Mouse (Mus musculus): ENCODE measurements around the gene Usp36. TPM values are rescaled to one million over a fixed set of nuclear protein-coding genes. Genes with fewer than 3 reads are reported as not detected.

Gene Usp36
- polyA plus RNA-seq, 1 experiment from 2014 or later, result 20.2 TPM

DNA sequence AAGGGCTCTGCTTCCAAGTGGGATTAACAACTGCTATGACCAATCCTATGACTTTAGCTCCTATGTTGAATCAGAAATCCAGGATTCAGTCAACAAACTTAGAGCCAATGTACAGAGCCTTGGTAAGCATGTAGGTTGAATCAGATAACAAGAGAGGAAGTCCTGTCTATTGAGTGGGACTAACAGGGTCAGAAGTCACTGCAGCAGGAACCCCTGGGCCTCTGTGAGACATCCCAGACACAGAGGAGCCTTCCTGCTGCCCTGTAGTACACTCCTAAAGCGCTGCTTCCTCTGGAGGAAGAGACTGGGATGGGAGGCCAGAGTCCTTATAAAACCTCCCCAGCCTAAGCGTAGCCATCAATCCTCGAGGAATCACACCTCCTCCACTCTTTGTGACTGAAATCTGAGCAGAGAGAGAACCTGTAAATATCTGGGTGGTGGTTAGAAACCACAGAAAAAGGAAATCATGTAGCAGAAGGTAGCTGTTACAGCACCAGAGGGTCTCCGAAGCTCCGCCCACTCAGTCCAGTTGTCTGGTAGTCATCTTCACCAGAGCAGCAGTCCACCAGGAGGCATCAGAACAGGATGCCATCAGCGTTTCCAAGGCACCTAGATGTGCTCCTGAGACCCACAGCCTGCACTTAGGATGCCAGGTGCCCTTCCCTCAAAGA is 53.4 kb downstream of the Usp36 start:
- Histone ChIP-seq H3K4me1 (replicated peaks; ENCODE audit: control insufficient read depth, insufficient read depth, low read length) (0 out of 2 replicates have a peak, but pooled peaks cover 5% of the 10 kb centered on the region), H3K27ac (ENCODE audit: low read length) (no peak overlapping the region), H3K27me3 (replicated peaks; ENCODE audit: control insufficient read depth, insufficient read depth, low read length) (no peaks in the 10 kb centered on the region), H3K4me3 (replicated peaks; ENCODE audit: low read length) (no peak overlapping the region), H3K9me3 (ENCODE audit: control insufficient read depth, low read length) (no peaks in the 10 kb centered on the region), H3K9ac (replicated peaks; ENCODE audit: low read depth, low read length) (no peak overlapping the region), H3K36me3 (ENCODE audit: control insufficient read depth, insufficient read depth) (no peaks in the 10 kb centered on the region), H3K4me2 (ENCODE audit: low read length) (no peak overlapping the region)
- ATAC-seq, result no peak
- 73% methylated on average over 6 of the region's 6 CpGs for WGBS

DNA sequence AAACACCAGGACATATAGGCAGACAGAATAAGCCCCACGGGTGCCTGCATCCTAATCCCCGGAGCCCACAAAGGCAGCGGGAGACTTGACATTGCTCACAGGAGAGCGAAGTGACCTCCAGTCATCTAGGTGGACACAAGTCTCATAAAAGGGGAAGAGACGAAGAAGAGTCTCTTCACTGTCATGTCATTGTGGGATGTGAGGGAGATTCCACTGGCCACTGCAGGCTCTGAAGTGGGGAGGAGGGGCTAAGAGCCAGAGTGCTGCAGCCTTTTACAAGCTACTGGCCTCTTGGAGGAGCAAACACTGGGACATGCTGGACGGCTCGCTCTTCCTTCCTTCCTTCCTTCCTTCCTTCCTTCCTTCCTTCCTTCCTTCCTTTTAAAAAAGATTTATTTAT is 55.1 kb downstream of the Usp36 start:
- Histone ChIP-seq H3K4me1 (replicated peaks; ENCODE audit: control insufficient read depth, insufficient read depth, low read length) (0 out of 2 replicates have a peak, but pooled peaks cover 5% of the 10 kb centered on the region), H3K27ac (ENCODE audit: low read length) (no peak overlapping the region), H3K9ac (replicated peaks; ENCODE audit: low read depth, low read length) (no peak overlapping the region), H3K4me3 (replicated peaks; ENCODE audit: low read length) (no peak overlapping the region), H3K27me3 (replicated peaks; ENCODE audit: control insufficient read depth, insufficient read depth, low read length) (no peaks in the 10 kb centered on the region), H3K36me3 (ENCODE audit: control insufficient read depth, insufficient read depth) (no peaks in the 10 kb centered on the region), H3K4me2 (ENCODE audit: low read length) (no peak overlapping the region), H3K9me3 (ENCODE audit: control insufficient read depth, low read length) (no peaks in the 10 kb centered on the region)
- 87% methylated on average over 7 of the region's 7 CpGs for WGBS
- ATAC-seq, result no peak

DNA sequence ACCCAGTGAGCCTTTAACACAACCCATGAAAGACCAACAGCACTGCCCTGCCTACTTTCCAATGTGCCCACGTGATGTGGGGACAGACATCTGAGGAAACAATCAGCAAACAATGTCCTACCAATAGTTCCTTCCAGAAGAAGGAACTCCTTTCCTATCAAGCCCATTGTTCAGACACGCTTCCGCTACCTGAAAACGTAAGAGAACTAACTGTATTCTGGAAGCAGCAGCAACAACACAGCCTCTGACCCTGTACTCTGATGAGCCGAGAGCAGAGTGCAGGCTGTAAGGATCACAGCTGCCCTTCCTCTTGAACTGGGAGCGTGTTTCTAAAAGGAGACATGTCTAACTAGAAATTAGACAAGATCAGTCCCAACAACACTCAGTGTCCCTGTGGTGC is 55.5 kb downstream of the Usp36 start:
- no peak overlapping the region for H3K4me2 ChIP-seq (ENCODE audit: low read length)
- no peaks in the 10 kb centered on the region for H3K9me3 ChIP-seq (ENCODE audit: control insufficient read depth, low read length)
- 83% methylated on average over 6 of the region's 6 CpGs for WGBS
- H3K9ac ChIP-seq (replicated peaks; ENCODE audit: low read depth, low read length), result no peak overlapping the region
- no peak for ATAC-seq
- no peaks in the 10 kb centered on the region for H3K36me3 ChIP-seq (ENCODE audit: control insufficient read depth, insufficient read depth)
- no peak overlapping the region for H3K4me3 ChIP-seq (replicated peaks; ENCODE audit: low read length)
- no peaks in the 10 kb centered on the region for H3K27me3 ChIP-seq (replicated peaks; ENCODE audit: control insufficient read depth, insufficient read depth, low read length)
- H3K27ac ChIP-seq (ENCODE audit: low read length), result no peak overlapping the region
- 0 out of 2 replicates have a peak, but pooled peaks cover 3% of the 10 kb centered on the region for H3K4me1 ChIP-seq (replicated peaks; ENCODE audit: control insufficient read depth, insufficient read depth, low read length)

GRCm38 (mm10) chr11:118233924-118234323 is 56.1 kb downstream of the Usp36 start:
- Histone ChIP-seq H3K4me3 (replicated peaks; ENCODE audit: low read length) (no peak overlapping the region), H3K27ac (ENCODE audit: low read length) (no peak overlapping the region), H3K4me1 (replicated peaks; ENCODE audit: control insufficient read depth, insufficient read depth, low read length) (no peaks in the 10 kb centered on the region), H3K27me3 (replicated peaks; ENCODE audit: control insufficient read depth, insufficient read depth, low read length) (no peaks in the 10 kb centered on the region), H3K9ac (replicated peaks; ENCODE audit: low read depth, low read length) (no peak overlapping the region), H3K4me2 (ENCODE audit: low read length) (no peak overlapping the region), H3K9me3 (ENCODE audit: control insufficient read depth, low read length) (no peaks in the 10 kb centered on the region), H3K36me3 (ENCODE audit: control insufficient read depth, insufficient read depth) (no peaks in the 10 kb centered on the region)
- WGBS, result 76% methylated on average over 3 of the region's 3 CpGs
- ATAC-seq, result no peak

GRCm38 (mm10) chr11:118232314-118232831 is 57.7 kb downstream of the Usp36 start:
- WGBS, result 29% methylated on average over 7 of the region's 7 CpGs
- Histone ChIP-seq H3K27me3 (replicated peaks; ENCODE audit: control insufficient read depth, insufficient read depth, low read length) (no peaks in the 10 kb centered on the region), H3K9ac (replicated peaks; ENCODE audit: low read depth, low read length) (no peak overlapping the region), H3K36me3 (ENCODE audit: control insufficient read depth, insufficient read depth) (no peaks in the 10 kb centered on the region), H3K4me2 (ENCODE audit: low read length) (no peak overlapping the region), H3K4me3 (replicated peaks; ENCODE audit: low read length) (no peak overlapping the region), H3K27ac (ENCODE audit: low read length) (no peak overlapping the region), H3K4me1 (replicated peaks; ENCODE audit: control insufficient read depth, insufficient read depth, low read length) (no peaks in the 10 kb centered on the region), H3K9me3 (ENCODE audit: control insufficient read depth, low read length) (no peaks in the 10 kb centered on the region)
- ATAC-seq, result no peak

DNA sequence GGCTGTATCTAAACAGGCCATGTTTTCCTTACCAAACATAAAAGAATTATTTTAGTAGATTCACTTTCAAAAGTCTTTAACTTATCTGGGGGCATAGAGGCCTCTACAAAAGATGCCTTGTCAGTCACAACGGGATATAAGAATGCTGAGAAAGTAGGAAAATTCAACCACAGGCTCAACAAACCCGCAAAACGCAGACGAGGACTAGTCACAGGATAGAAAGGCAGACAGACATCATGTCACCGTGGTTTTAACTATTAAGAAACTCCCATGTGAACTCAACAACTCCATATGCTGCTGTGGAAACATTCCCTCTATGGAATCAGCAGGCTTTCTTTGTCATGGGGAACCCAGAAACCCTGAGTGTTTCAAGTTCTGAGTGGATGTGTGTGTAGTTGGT is 60.1 kb downstream of the Usp36 start:
- H3K9ac ChIP-seq (replicated peaks; ENCODE audit: low read depth, low read length), result no peak overlapping the region
- H3K27ac ChIP-seq (ENCODE audit: low read length), result no peak overlapping the region
- H3K27me3 ChIP-seq (replicated peaks; ENCODE audit: control insufficient read depth, insufficient read depth, low read length), result no peaks in the 10 kb centered on the region
- no peaks in the 10 kb centered on the region for H3K9me3 ChIP-seq (ENCODE audit: control insufficient read depth, low read length)
- ATAC-seq, result no peak
- no peak overlapping the region for H3K4me2 ChIP-seq (ENCODE audit: low read length)
- peaks cover 4% of the 10 kb centered on the region for H3K4me1 ChIP-seq (replicated peaks; ENCODE audit: control insufficient read depth, insufficient read depth, low read length)
- H3K4me3 ChIP-seq (replicated peaks; ENCODE audit: low read length), result no peak overlapping the region
- WGBS, result 88% methylated on average over 5 of the region's 5 CpGs
- no peaks in the 10 kb centered on the region for H3K36me3 ChIP-seq (ENCODE audit: control insufficient read depth, insufficient read depth)

GRCm38 (mm10) chr11:118227650-118228049 is 62.4 kb downstream of the Usp36 start:
- H3K9me3 ChIP-seq (ENCODE audit: control insufficient read depth, low read length), result no peaks in the 10 kb centered on the region
- H3K27ac ChIP-seq (ENCODE audit: low read length), result no peak overlapping the region
- H3K4me2 ChIP-seq (ENCODE audit: low read length), result no peak overlapping the region
- ATAC-seq, result no peak
- peaks cover 4% of the 10 kb centered on the region for H3K4me1 ChIP-seq (replicated peaks; ENCODE audit: control insufficient read depth, insufficient read depth, low read length)
- 84% methylated on average over 7 of the region's 7 CpGs for WGBS
- H3K9ac ChIP-seq (replicated peaks; ENCODE audit: low read depth, low read length), result no peak overlapping the region
- no peak overlapping the region for H3K4me3 ChIP-seq (replicated peaks; ENCODE audit: low read length)
- no peaks in the 10 kb centered on the region for H3K36me3 ChIP-seq (ENCODE audit: control insufficient read depth, insufficient read depth)
- H3K27me3 ChIP-seq (replicated peaks; ENCODE audit: control insufficient read depth, insufficient read depth, low read length), result no peaks in the 10 kb centered on the region

- no peaks in the 10 kb centered on the region for H3K36me3 ChIP-seq (ENCODE audit: control insufficient read depth, insufficient read depth)
- H3K9ac ChIP-seq (replicated peaks; ENCODE audit: low read depth, low read length), result no peak overlapping the region
- 91% methylated on average over 7 of the region's 7 CpGs for WGBS
Measured at GRCm38 (mm10) chr11:118226850-118227249, 63.2 kb downstream of the Usp36 start.

DNA sequence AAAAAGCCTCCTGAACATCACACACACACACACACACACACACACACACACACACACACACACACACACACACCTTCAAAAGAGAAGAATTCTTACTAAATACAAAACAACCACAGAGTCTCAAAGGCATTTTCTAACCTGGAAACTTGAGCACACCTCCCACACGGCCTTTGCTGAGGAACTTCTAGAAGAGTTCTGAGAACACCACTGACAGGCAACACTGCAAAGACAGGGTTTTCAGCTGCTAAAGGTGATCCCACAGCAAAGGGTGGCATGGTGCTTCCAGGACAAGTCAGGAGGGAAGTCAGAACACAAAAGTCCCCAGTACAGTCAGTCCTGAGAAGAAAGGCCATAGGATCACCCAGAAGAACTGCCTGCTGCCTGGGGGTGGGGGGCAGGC is 64.2 kb downstream of the Usp36 start:
- WGBS, result 43% methylated on average over 1 of the region's 1 CpGs
- ATAC-seq, result no peak
- peaks cover 4% of the 10 kb centered on the region for H3K4me1 ChIP-seq (replicated peaks; ENCODE audit: control insufficient read depth, insufficient read depth, low read length)
- no peak overlapping the region for H3K4me2 ChIP-seq (ENCODE audit: low read length)
- no peaks in the 10 kb centered on the region for H3K9me3 ChIP-seq (ENCODE audit: control insufficient read depth, low read length)
- no peaks in the 10 kb centered on the region for H3K36me3 ChIP-seq (ENCODE audit: control insufficient read depth, insufficient read depth)
- H3K9ac ChIP-seq (replicated peaks; ENCODE audit: low read depth, low read length), result no peak overlapping the region
- H3K27ac ChIP-seq (ENCODE audit: low read length), result no peak overlapping the region
- H3K4me3 ChIP-seq (replicated peaks; ENCODE audit: low read length), result no peak overlapping the region
- H3K27me3 ChIP-seq (replicated peaks; ENCODE audit: control insufficient read depth, insufficient read depth, low read length), result no peaks in the 10 kb centered on the region

More at GRCm38 (mm10) chr11:118226850-118227249, 63.2 kb downstream of the Usp36 start:
- Histone ChIP-seq H3K4me2 (ENCODE audit: low read length) (no peak overlapping the region), H3K4me3 (replicated peaks; ENCODE audit: low read length) (no peak overlapping the region), H3K9me3 (ENCODE audit: control insufficient read depth, low read length) (no peaks in the 10 kb centered on the region), H3K4me1 (replicated peaks; ENCODE audit: control insufficient read depth, insufficient read depth, low read length) (peaks cover 4% of the 10 kb centered on the region), H3K27me3 (replicated peaks; ENCODE audit: control insufficient read depth, insufficient read depth, low read length) (no peaks in the 10 kb centered on the region), H3K27ac (ENCODE audit: low read length) (no peak overlapping the region)
- ATAC-seq, result no peak

Data from forebrain, embryonic 16.5 days (tissue).